Comparison of ENCODE assay signal across 7 mouse cellular contexts in the genomic region with DNA sequence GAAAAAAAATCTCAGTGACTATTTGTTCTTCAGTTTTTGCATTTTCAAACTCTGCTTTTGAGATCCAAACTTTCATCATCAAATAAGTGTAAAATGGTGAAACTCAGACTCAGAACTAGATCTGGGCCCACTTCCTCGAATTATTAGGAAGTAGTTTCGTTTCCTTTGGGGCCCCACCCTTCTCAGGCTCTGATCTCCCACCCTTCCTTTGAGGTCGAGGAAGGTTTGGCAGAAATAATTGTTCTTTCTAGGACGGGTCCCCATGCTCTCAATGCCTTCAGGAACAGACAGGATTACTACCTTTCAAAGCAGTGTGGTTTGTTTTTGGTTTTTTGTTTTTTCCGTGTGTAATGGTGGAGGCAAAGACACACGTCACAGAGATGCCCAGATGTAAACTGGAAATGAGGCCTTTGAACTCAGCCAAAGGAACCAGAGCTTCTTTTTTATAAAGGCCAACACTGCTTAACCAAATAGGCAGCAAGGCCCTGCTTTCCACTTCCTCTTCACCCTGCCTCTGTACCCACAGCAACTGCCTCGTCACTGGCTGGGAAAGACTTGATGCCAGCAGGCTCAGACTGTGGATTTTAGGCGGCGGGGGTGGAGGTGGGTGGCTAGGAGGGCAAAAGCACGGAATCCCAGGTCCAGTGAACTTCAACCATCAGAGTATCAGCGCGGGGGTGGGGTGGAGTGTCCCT. TPM values are rescaled to one million over a fixed set of nuclear protein-coding genes. Genes with fewer than 3 reads are reported as not detected.
DNase-seq lines count a peak whose midpoint lies in the region; ATAC-seq and TF ChIP-seq lines count a peak whose summit lies in the region.

No protein-coding gene starts in this region.

- no peaks in the 10 kb centered on the region for H3K9me3 ChIP-seq in heart, postnatal 0 days (replicated peaks; ENCODE audit: control insufficient read depth, low read length)
- no peaks in the 10 kb centered on the region for H3K9me3 ChIP-seq in limb, embryonic 14.5 days (ENCODE audit: control insufficient read depth, low read length)

- no peak for TF ChIP-seq EP300 in heart, postnatal 0 days (IDR thresholded peaks at IDR 0.05; ENCODE audit: low read depth)

- no peaks in the 10 kb centered on the region for H3K27me3 ChIP-seq in heart, postnatal 0 days (ENCODE audit: control insufficient read depth, insufficient read depth, low read length)
- H3K27me3 ChIP-seq in limb, embryonic 14.5 days (ENCODE audit: control insufficient read depth, insufficient read depth, low read length), result peaks cover 10% of the 10 kb centered on the region; the same call in 1 of the 2 replicates

- peak overlapping the region; percentile 76 for H3K4me3 ChIP-seq in heart, postnatal 0 days (ENCODE audit: low read depth, low read length)
- H3K4me3 ChIP-seq in limb, embryonic 14.5 days (replicated peaks; ENCODE audit: low read length), result peak overlapping the region; percentile 61; the same call in 1 of the 2 replicates

- peak overlapping the region; percentile 69; the same call in 1 of the 2 replicates for H3K9ac ChIP-seq in heart, postnatal 0 days (replicated peaks; ENCODE audit: low read depth, low read length)
- H3K9ac ChIP-seq in limb, embryonic 14.5 days (ENCODE audit: low read depth, low read length, severe bottlenecking), result no peak overlapping the region

- peak overlapping the region; percentile 93 for H3K4me2 ChIP-seq in heart, postnatal 0 days (ENCODE audit: low read depth, low read length)
- H3K4me2 ChIP-seq in limb, embryonic 14.5 days (replicated peaks; ENCODE audit: low read depth, low read length, severe bottlenecking), result no peak overlapping the region

- no peak for TF ChIP-seq CTCF in heart, postnatal 0 days (IDR thresholded peaks at IDR 0.05; ENCODE audit: low read depth)

- no peaks in the 10 kb centered on the region for H3K36me3 ChIP-seq in heart, postnatal 0 days (replicated peaks; ENCODE audit: control insufficient read depth, insufficient read depth, low read length)
- H3K36me3 ChIP-seq in limb, embryonic 14.5 days (ENCODE audit: control insufficient read depth, insufficient read depth, low read length), result no peaks in the 10 kb centered on the region

- 48% methylated on average over 12 of the region's 12 CpGs for WGBS in heart, postnatal 0 days
- WGBS in limb, embryonic 14.5 days, result 38% methylated on average over 12 of the region's 12 CpGs

- H3K27ac ChIP-seq in heart, postnatal 0 days (ENCODE audit: low read depth), result peak overlapping the region; percentile 64
- H3K27ac ChIP-seq in limb, embryonic 14.5 days (replicated peaks; ENCODE audit: low read depth, low read length), result no peak overlapping the region

- no peak for TF ChIP-seq POLR2A in limb, embryonic 14.5 days (IDR thresholded peaks at IDR 0.05; ENCODE audit: borderline replicate concordance, extremely low read depth, insufficient read depth, insufficient read length)

- DNase-seq in B cell, adult 2 months, result peak; percentile 75 to 76
- no peak for DNase-seq in heart, postnatal 0 days (ENCODE audit: low spot score)
- DNase-seq in limb, embryonic 14.5 days (ENCODE audit: low spot score), result no peak
- DNase-seq in monocyte, adult 2 months (ENCODE audit: low read depth in 1 of 2, low spot score in 2 of 2), result peak; percentile 45 to 51
- no peak for DNase-seq in urinary bladder, adult 2 months (ENCODE audit: low spot score)

- peak; percentile 66 for ATAC-seq in activated CD4-positive, CD25-positive, alpha-beta regulatory T cell, adult 4 months
- no peak for ATAC-seq in heart, postnatal 0 days (ENCODE audit: insufficient read depth, low read depth)
- no peak for ATAC-seq in limb, embryonic 14.5 days (ENCODE audit: low FRiP score, low read depth)
- no peak for ATAC-seq in megakaryocyte-erythroid progenitor cell, adult 5-6 weeks (replicated peaks; ENCODE audit: low FRiP score, low TSS enrichment, poor library complexity, severe bottlenecking)

- peaks cover 12% of the 10 kb centered on the region; the same call in 1 of the 2 replicates for H3K4me1 ChIP-seq in heart, postnatal 0 days (ENCODE audit: control insufficient read depth, insufficient read depth)
- H3K4me1 ChIP-seq in limb, embryonic 14.5 days (ENCODE audit: control insufficient read depth, insufficient read depth, low read length), result peaks cover 5% of the 10 kb centered on the region; the same call in 1 of the 2 replicates

RNA-seq across cellular contexts. Expression of gene Gch1, which starts 1.4 kb away (rescaled TPM):
- polyA plus RNA-seq in activated CD4-positive, CD25-positive, alpha-beta regulatory T cell, adult 4 months (2017; shearing (Covaris generic)), result 1 to 10 TPM; 2.1 to 2.4 TPM
- total RNA-seq in heart, postnatal 0 days (2014; rRNA removed; ENCODE audit: low replicate concordance), result 7.4 and 10.2 TPM in 2 replicates
- 4.3 and 5.6 TPM in 2 replicates for polyA plus RNA-seq in heart, postnatal 0 days (2015; fragmentation: Nextera tagmentation; extraction: Ambion mirVana)
- polyA plus RNA-seq in limb, embryonic 14.5 days (2012; rRNA removed), result 1.3 TPM in 2 replicates
- polyA plus RNA-seq in limb, embryonic 14.5 days (2014; fragmentation: Nextera tagmentation; extraction: Ambion mirVana), result 0.99 and 1.5 TPM in 2 replicates
- total RNA-seq in megakaryocyte-erythroid progenitor cell, adult 5-6 weeks (2014; fragmentation: Nextera tagmentation), result 1.9 and 4.1 TPM in 2 replicates
- total RNA-seq in megakaryocyte-erythroid progenitor cell, adult 5-6 weeks (2017), result 2.6 and 3.5 TPM in 2 replicates
- polyA plus RNA-seq in urinary bladder, adult 2 months (2012; rRNA removed), result 4.6 and 5.7 TPM in 2 replicates

Comparison
In these comparisons a context has a peak if more than half of its experiments do, and no peak if none do; other contexts are left out.
1. DNase-seq: peak in B cell, adult 2 months (2 of 2) and monocyte, adult 2 months (2 of 2); none in heart, postnatal 0 days (single experiment), limb, embryonic 14.5 days (single experiment) and urinary bladder, adult 2 months (single experiment).